In genomic region chr11:79802566-79802965, GRCm38 (mm10) we compare ENCODE assay signal across 8 mouse cellular contexts.
A peak's percentile ranks its signal among the peaks of the same experiment; 100 is the strongest.
DNase-seq lines count a peak whose midpoint lies in the region; ATAC-seq and TF ChIP-seq lines count a peak whose summit lies in the region.
"Had no signal": no experiment of that assay in that cellular context is flagged by ENCODE, and none has a peak within 500 bp of the region (broad histone marks: within the 10 kb centered on the region; RNA-seq: fewer than 3 reads in every experiment).

No protein-coding gene starts in this region.

- H3K27ac ChIP-seq in heart, adult 2 months: no peak overlapping the region; the same call in 1 of the 2 replicates
- peak overlapping the region; percentile 32 for H3K27ac ChIP-seq in lung, postnatal 0 days (ENCODE audit: low read length)
- H3K27ac ChIP-seq in limb, embryonic 13.5 days: peak overlapping the region; percentile 23; the same call in 1 of the 2 replicates
- H3K27ac ChIP-seq in stomach, postnatal 0 days (replicated peaks): peak overlapping the region; percentile 75
- no peak overlapping the region for H3K27ac ChIP-seq in liver, embryonic 11.5 days (ENCODE audit: low read depth, low read length)
- H3K27ac ChIP-seq: midbrain, embryonic 12.5 days had no signal

- ATAC-seq in lung, postnatal 0 days: 0 out of 2 replicates have a peak, but pooled peaks have one; percentile 8
- no peak for ATAC-seq in limb, embryonic 13.5 days (ENCODE audit: low FRiP score, low read depth)
- ATAC-seq in stomach, postnatal 0 days (ENCODE audit: low FRiP score, low TSS enrichment): no peak
- no peak for ATAC-seq in liver, embryonic 11.5 days (replicated peaks; ENCODE audit: low FRiP score)

- no peak overlapping the region for H3K4me2 ChIP-seq in lung, postnatal 0 days (replicated peaks; ENCODE audit: low read depth, low read length)
- H3K4me2 ChIP-seq in limb, embryonic 13.5 days (replicated peaks): no peak overlapping the region
- no peak overlapping the region for H3K4me2 ChIP-seq in stomach, postnatal 0 days (replicated peaks; ENCODE audit: low read depth)
- H3K4me2 ChIP-seq in liver, embryonic 11.5 days: no peak overlapping the region
- H3K4me2 ChIP-seq: midbrain, embryonic 12.5 days had no signal

- H3K36me3 ChIP-seq in heart, adult 2 months (ENCODE audit: control insufficient read depth, insufficient read depth, low read length): no peaks in the 10 kb centered on the region
- no peaks in the 10 kb centered on the region for H3K36me3 ChIP-seq in lung, postnatal 0 days (ENCODE audit: insufficient read depth, low read length)
- no peaks in the 10 kb centered on the region for H3K36me3 ChIP-seq in limb, embryonic 13.5 days
- H3K36me3 ChIP-seq in stomach, postnatal 0 days (ENCODE audit: control insufficient read depth, insufficient read depth, low read length): no peaks in the 10 kb centered on the region
- no peaks in the 10 kb centered on the region for H3K36me3 ChIP-seq in liver, embryonic 11.5 days (ENCODE audit: control insufficient read depth, insufficient read depth, low read length)
- H3K36me3 ChIP-seq: midbrain, embryonic 12.5 days had no signal

- no peaks in the 10 kb centered on the region for H3K9me3 ChIP-seq in lung, postnatal 0 days (ENCODE audit: low read length)
- H3K9me3 ChIP-seq in limb, embryonic 13.5 days: no peaks in the 10 kb centered on the region
- no peaks in the 10 kb centered on the region for H3K9me3 ChIP-seq in stomach, postnatal 0 days (ENCODE audit: control insufficient read depth, low read length)
- H3K9me3 ChIP-seq in liver, embryonic 11.5 days (ENCODE audit: control insufficient read depth, low read length): no peaks in the 10 kb centered on the region
- H3K9me3 ChIP-seq: midbrain, embryonic 12.5 days had no signal

- no peak for TF ChIP-seq POLR2A in heart, adult 2 months (IDR thresholded peaks at IDR 0.05; ENCODE audit: insufficient read depth, low read depth, low read length)

- no peak overlapping the region for H3K4me3 ChIP-seq in heart, adult 2 months
- H3K4me3 ChIP-seq in lung, postnatal 0 days (ENCODE audit: low read depth, low read length): no peak overlapping the region
- no peak overlapping the region for H3K4me3 ChIP-seq in limb, embryonic 13.5 days
- no peak overlapping the region for H3K4me3 ChIP-seq in stomach, postnatal 0 days (ENCODE audit: low read depth, low read length)
- H3K4me3 ChIP-seq in liver, embryonic 11.5 days (ENCODE audit: low read depth, low read length): no peak overlapping the region
- H3K4me3 ChIP-seq: midbrain, embryonic 12.5 days had no signal

- intact Hi-C loops in heart, adult 2 months (cut with DNase I): no loop called here

- DNase-seq in heart, adult 2 months: peak; percentile 24 to 43
- DNase-seq in heart, postnatal 4 days: no peak
- peak; percentile 22 for DNase-seq in lung, postnatal 0 days (ENCODE audit: low spot score)
- DNase-seq in lung, adult 18-20 months: no peak
- no peak for DNase-seq in stomach, postnatal 0 days (ENCODE audit: low spot score)
- no peak for DNase-seq in liver, embryonic 11.5 days (ENCODE audit: low spot score)

- no peak overlapping the region for H3K9ac ChIP-seq in heart, adult 2 months (ENCODE audit: low read depth, low read length)
- H3K9ac ChIP-seq in lung, postnatal 0 days (replicated peaks; ENCODE audit: low read depth): no peak overlapping the region
- no peak overlapping the region; the same call in 1 of the 2 replicates for H3K9ac ChIP-seq in limb, embryonic 13.5 days
- H3K9ac ChIP-seq in stomach, postnatal 0 days (ENCODE audit: low read length): no peak overlapping the region
- H3K9ac ChIP-seq in liver, embryonic 11.5 days (ENCODE audit: low read depth, low read length): no peak overlapping the region
- H3K9ac ChIP-seq: midbrain, embryonic 12.5 days had no signal

- no peaks in the 10 kb centered on the region for H3K79me2 ChIP-seq in heart, adult 2 months (replicated peaks; ENCODE audit: control insufficient read depth, insufficient read depth, low read length)

- H3K4me1 ChIP-seq in heart, adult 2 months (ENCODE audit: control insufficient read depth, insufficient read depth, low read length): peaks cover 2% of the 10 kb centered on the region
- peaks cover 12% of the 10 kb centered on the region; the same call in 1 of the 2 replicates for H3K4me1 ChIP-seq in lung, postnatal 0 days (ENCODE audit: insufficient read depth, low read depth, low read length)
- H3K4me1 ChIP-seq in limb, embryonic 13.5 days: peaks cover 59% of the 10 kb centered on the region
- no peaks in the 10 kb centered on the region; the same call in none of the 2 replicates for H3K4me1 ChIP-seq in stomach, postnatal 0 days (replicated peaks; ENCODE audit: control insufficient read depth, insufficient read depth)
- H3K4me1 ChIP-seq in liver, embryonic 11.5 days (replicated peaks; ENCODE audit: control insufficient read depth, insufficient read depth, low read length): peaks cover 3% of the 10 kb centered on the region; the same call in 1 of the 2 replicates

- no peaks in the 10 kb centered on the region for H3K27me3 ChIP-seq in heart, adult 2 months (ENCODE audit: control insufficient read depth, insufficient read depth, low read length)
- H3K27me3 ChIP-seq in lung, postnatal 0 days (replicated peaks; ENCODE audit: insufficient read depth, low read length): no peaks in the 10 kb centered on the region
- no peaks in the 10 kb centered on the region for H3K27me3 ChIP-seq in limb, embryonic 13.5 days
- H3K27me3 ChIP-seq in stomach, postnatal 0 days (ENCODE audit: control insufficient read depth, insufficient read depth, low read length): no peaks in the 10 kb centered on the region
- H3K27me3 ChIP-seq in liver, embryonic 11.5 days (replicated peaks; ENCODE audit: control insufficient read depth, insufficient read depth, low read length): no peaks in the 10 kb centered on the region; the same call in 1 of the 2 replicates

- no peak for TF ChIP-seq CTCF in heart, adult 2 months (IDR thresholded peaks at IDR 0.05)
- TF ChIP-seq CTCF in lung, postnatal 0 days (IDR thresholded peaks at IDR 0.05): no peak
- no peak for TF ChIP-seq CTCF in stomach, postnatal 0 days (IDR thresholded peaks at IDR 0.05; ENCODE audit: low read depth)

- 74% methylated on average over 13 of the region's 13 CpGs for WGBS in heart, adult 2 months
- WGBS in lung, postnatal 0 days: 56% methylated on average over 13 of the region's 13 CpGs
- WGBS in limb, embryonic 13.5 days: 58% methylated on average over 13 of the region's 13 CpGs
- WGBS in stomach, postnatal 0 days: 39% methylated on average over 13 of the region's 13 CpGs
- 80% methylated on average over 13 of the region's 13 CpGs for WGBS in liver, embryonic 11.5 days

- no peak for TF ChIP-seq EP300 in heart, adult 2 months (IDR thresholded peaks at IDR 0.05; ENCODE audit: insufficient read depth, low read depth, low read length)
- TF ChIP-seq EP300 in lung, postnatal 0 days (IDR thresholded peaks at IDR 0.05): no peak
- no peak for TF ChIP-seq EP300 in stomach, postnatal 0 days (optimal IDR thresholded peaks at IDR 0.05)

Comparison
In these comparisons a context has a peak if more than half of its experiments do, and no peak if none do; other contexts are left out.
1. DNase-seq: peak in heart, adult 2 months (2 of 2) and lung, postnatal 0 days (single experiment); none in heart, postnatal 4 days (single experiment), lung, adult 18-20 months (0 of 2), stomach, postnatal 0 days (single experiment) and liver, embryonic 11.5 days (single experiment).
2. H3K27ac ChIP-seq: peak in lung, postnatal 0 days (single experiment), limb, embryonic 13.5 days (single experiment) and stomach, postnatal 0 days (single experiment); none in heart, adult 2 months (single experiment) and liver, embryonic 11.5 days (single experiment).